Mouse (Mus musculus) kidney, adult 2 months (tissue): ENCODE results near the gene Bcl11b.

Experiments used
- CTCF ChIP-seq: fragments of 200-500 bp; conservative IDR thresholded peaks from 2 replicates; pipeline ENCODE4 v1.5.1; 2011; ENCODE audit warnings: low read depth, mild to moderate bottlenecking, control low read depth, low read length, moderate library complexity, mixed read lengths; ENCODE audit not compliant: insufficient read depth, insufficient read length
- POLR2A ChIP-seq: fragments of 200-500 bp; IDR thresholded peaks from one replicate; pipeline ENCODE4 v1.6.1; 2011; ENCODE audit warnings: low read depth, low read length, control low read depth

DNA sequence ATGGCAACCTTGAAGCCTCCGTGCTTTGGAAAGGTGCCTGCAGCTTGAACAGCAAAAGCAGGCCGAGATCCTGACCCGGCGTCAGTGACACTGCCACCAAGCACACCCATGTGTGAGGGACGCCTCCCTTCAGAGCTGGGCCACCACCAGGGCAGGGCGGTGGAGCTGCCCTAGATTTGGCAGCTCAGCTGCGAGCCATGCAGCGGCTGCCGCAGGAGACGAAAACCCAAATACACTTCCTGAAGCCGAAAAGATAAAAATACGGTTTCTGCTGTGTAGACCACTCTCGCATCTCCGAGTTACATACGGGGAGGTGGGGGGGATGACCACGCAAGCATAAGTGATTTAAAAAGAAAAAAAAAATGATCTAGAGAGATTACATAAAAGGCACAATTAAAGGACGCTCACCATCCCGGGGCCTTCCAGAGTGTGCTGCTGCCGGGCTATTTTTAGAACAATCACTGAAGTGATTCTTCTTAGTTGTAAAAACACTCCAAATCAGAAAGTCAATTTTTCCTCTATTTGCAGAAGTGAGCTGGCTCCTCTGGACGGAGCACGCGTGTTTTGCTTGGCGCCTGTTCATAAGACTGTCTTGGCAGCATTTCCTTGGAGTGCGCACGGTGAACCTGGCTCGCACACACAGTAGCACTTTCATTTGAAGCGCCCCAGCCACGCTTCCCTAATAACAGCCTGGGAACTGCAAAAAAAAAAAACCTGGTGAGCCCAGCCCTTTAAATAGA, 72.6 kb downstream of the Bcl11b start:
- TF ChIP-seq CTCF (no peak), POLR2A (no peak)
